Mouse (Mus musculus) cerebellum, adult 9-11 months (tissue): ENCODE measurements around the gene Prokr2.

ENCODE experiments used
- DNase-seq: peaks from one replicate; pipeline ENCODE4 v3.0.0; 2022

Prokr2 gene

DNA sequence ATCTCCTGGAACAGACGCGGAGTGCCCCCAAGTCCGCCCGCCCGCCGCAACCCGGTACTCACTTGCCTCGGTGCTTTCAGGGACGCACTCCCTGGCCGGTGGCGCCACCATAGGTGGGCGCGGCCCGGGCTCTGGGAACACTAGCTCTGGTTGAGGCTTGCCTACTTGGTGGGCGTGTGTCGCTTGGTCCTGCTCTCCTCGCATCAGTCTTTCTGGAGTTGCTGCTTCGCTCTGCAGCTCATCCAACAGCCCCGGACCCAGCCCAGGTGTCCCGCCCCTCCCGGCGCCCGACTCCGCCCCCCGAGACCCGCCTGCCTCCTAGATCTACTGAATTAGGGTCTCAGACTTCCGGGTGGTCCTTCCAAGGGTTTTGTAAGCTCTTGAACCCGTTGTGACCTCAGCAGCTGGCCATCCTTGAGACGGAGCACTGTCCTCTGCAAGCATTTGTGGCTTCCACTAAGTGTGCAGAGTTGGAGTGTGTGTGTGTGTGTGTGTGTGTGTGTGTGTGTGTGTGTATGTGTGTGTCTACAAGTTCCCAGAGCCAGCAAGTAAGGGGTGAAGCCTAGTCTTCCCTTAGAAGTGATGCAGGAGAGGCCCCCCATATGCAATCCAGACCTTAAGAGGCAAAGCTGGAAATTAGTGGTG lies at the start of gene Prokr2:
TSS of gene Prokr2 (minus strand) at position 254 of the 645 bp plus-strand sequence.
- DNase-seq = no peak

DNA sequence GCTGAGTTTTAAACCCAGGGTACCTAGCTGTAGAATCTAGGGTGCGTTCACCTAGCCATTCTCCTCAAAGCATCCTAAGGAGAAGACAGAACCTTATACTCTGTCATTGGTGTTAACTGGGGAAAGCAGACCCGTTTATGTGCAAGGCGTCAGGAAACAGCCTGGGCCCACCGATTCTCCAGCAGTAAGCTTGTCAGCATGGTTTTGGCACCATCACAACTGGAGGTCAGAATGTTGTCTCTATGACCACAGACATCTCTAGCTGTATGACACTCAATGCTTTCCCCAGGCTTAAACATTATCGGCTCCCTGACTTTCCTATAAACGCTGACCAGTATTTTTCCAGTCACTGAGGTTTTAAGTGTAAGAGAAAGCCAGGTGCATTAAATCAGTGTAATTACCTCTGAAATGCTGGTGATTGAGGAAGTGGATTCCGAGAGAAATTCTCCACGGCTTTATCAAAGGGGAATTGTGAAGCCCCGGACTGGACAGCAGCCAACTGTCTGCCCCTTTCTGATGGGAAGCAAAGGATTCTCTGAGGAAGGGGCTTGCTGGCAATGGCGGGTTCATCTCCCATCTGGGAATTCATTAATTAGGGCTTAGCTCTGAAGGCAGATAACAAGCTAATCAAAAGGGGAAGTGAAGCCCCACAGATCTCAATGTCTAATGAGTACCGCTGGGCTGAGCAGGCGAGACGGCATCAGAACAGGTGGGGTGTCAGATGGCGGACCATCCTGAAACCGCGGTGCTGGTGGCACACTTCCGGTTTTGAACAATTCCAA lies 42.1 kb upstream of the Prokr2 start:
- DNase-seq = peak; percentile 29

GRCm38 (mm10) chr2:132425576-132425975 lies 40.3 kb upstream of the Prokr2 start:
- no peak for DNase-seq

DNA sequence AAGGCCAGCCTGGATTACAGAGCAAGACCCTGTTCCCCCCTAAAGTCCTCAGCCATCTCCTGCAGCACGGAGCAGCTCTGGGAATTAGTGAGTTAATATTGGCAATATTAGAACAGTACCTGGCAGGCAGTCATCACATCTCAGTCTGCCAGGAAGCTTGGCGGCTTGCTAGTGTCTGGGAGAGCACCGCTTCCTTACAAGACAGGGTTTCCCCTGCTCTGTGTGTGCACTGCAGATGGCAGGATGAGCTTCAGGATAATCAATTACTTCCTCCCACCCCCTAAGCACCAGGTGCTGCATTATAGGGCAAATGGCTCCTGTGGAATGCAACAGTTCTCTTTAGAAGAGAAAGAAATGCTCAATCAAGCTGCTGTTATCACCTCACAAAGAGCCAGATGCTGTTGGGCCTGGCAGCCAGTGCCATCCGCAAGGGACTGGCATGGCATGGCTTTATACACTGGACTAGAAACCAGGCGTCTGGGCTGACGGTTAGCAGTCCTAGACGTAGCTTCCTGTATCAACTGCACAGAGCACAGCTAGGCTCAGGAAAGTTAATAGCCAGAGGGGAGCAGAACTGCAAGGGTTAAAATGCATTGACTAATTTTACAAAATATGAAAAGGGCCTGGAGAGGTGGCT lies 38.3 kb upstream of the Prokr2 start:
- no peak for DNase-seq

GRCm38 (mm10) chr2:132422846-132423245 lies 37.6 kb upstream of the Prokr2 start:
- no peak for DNase-seq

GRCm38 (mm10) chr2:132418414-132418813 lies 33.2 kb upstream of the Prokr2 start:
- no peak for DNase-seq

GRCm38 (mm10) chr2:132410126-132410525 lies 24.9 kb upstream of the Prokr2 start:
- DNase-seq = no peak

GRCm38 (mm10) chr2:132398136-132398535 lies 12.9 kb upstream of the Prokr2 start:
- DNase-seq = no peak

GRCm38 (mm10) chr2:132395753-132396152 lies 10.5 kb upstream of the Prokr2 start:
- no peak for DNase-seq

GRCm38 (mm10) chr2:132390607-132391160 lies 5.4 kb upstream of the Prokr2 start:
- no peak for DNase-seq

- no peak for DNase-seq
Observed at GRCm38 (mm10) chr2:132389562-132389961, 4.3 kb upstream of the Prokr2 start.

DNA sequence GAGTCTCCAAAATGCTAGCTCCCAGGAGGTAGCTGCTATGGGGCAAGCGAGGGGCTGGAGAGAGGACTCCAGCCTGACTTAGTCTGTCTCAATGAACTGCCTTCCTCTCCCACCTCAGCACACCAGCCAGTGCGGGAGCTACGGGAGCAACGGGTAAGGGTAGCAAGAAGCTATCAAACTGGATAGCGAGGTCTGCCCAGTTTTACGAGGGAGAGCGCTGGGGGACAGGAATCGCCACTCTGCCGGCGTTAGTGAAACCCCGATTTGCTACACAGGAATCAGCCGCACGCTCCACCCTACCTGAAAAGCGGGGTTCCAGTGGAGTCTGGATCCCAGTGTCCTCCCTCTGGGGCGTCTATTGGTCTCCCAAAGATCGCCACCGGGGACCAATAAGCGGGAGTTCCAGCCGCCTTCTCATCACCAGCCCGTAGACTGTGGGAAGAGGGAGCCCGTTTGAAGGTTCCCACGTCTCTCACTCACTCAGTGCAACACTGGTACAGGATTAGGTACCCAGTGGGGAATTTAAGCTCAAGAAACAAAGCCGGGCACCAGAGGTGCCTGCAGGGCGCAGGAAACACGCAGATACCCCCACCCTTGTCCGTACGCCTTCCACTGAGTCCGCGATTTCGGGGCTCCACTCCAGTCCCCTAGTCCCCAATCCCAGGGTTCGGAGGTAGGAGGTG lies 595 bp downstream of the Prokr2 start:
- DNase-seq = no peak

DNA sequence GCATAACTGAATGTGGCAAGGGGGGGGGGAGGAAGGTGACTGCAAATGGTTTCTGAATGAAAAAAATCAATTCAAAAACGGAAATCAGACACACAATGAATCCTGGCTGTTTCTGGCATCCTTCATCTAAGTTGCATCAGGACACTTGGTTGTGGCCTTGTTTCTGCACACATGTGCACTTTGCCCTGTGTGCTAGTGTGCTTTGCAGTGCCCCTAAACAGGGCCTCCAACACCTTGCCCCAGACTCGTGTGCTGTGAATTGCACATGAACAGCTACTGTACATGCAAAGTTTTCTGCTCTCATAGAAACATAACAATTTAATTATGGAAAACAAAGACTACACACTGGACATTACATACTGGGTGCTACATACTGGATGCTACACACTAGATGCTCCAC lies 2.9 kb downstream of the Prokr2 start:
- DNase-seq = no peak

DNA sequence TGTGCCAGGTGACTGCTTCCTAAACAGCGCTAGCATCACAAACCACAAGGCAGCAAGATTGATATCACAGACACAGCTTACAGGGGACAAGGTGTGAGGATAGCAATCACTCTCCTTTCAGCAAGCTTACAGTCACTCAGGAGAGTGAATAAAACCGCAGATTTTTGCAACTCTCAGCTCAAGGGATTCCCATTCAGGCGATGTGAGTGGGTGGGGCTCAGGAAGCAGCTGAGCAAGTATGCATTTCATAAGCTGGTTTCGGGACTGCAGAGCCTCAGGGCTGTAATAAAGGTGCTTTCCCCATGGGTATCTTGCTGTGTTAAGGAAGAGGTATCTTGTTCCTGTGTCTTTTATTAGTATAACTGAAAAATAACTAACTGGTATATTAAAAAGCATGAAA lies 5.6 kb downstream of the Prokr2 start:
- DNase-seq = no peak

DNA sequence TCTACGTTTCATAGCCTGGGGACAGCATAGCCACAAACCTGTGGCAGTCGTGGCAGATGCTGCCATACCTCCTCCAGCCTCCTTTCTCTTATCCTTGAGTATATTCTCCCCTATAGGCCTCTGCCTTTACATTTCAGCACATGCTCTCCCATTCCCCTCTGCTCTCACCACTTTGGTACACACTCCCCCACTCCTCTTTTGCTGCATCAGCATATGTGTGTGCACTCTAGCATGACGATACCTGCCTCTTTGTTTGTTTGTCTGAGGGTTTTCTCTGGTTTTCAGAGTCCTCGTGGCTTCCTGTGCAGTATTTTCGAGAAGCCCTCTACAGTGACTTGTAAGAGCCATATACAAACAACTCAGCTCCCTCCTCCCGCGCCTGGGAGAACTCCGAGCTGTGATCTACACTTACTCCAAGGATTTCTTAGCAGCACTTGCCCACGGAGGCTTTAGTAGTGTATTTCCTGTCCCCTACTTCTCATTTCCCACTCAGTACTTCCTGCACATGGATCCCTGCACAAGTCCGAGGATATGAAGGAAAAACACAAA lies 6.6 kb downstream of the Prokr2 start:
- DNase-seq = no peak

GRCm38 (mm10) chr2:132377436-132377835 lies 7.8 kb downstream of the Prokr2 start:
- peak; percentile 73 for DNase-seq

- DNase-seq = peak; percentile 68
Observed at GRCm38 (mm10) chr2:132375721-132376120, 9.5 kb downstream of the Prokr2 start.

DNA sequence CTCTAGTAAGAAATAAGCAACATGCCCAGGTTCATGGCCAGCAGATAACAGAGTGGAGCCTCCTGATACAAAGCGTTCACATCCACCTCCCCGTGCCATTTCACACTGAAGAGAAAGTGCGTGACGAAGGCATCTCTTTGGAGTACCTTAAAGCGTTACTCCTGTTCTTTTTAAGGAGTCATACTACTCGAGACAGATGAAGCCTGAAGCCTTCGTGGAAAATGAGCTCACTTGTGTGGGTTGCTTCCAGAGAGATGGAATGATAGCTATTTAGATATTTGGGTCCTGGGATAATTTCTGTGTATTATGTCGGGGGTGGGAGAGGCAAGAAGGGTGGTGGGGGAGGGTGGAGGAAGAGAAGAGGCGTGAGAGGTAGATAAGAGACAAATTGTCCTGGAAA lies 10.1 kb downstream of the Prokr2 start:
- no peak for DNase-seq

- no peak for DNase-seq
Observed at GRCm38 (mm10) chr2:132373748-132374147, 11.5 kb downstream of the Prokr2 start.

DNA sequence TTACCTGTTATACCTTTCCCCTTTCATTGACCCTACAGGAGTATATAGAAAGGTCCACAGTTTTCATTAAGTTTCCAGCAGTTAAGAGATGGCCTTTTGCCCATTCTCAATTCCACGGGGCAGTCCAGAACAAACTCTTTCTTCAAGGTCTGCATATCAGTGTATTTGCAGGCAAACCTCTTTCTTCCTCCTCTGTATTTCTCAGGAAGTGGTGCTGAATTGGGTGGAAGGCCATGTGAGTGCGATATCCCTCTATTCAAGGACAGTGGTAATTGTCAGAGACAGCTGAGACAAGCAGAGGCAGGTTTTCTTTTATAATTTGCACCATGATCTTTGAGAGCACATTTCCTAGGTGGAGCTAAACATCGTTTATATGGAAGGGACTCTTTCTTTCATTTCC lies 16.8 kb downstream of the Prokr2 start:
- no peak for DNase-seq

GRCm38 (mm10) chr2:132343846-132344245 lies 41.4 kb downstream of the Prokr2 start:
- DNase-seq = no peak

DNA sequence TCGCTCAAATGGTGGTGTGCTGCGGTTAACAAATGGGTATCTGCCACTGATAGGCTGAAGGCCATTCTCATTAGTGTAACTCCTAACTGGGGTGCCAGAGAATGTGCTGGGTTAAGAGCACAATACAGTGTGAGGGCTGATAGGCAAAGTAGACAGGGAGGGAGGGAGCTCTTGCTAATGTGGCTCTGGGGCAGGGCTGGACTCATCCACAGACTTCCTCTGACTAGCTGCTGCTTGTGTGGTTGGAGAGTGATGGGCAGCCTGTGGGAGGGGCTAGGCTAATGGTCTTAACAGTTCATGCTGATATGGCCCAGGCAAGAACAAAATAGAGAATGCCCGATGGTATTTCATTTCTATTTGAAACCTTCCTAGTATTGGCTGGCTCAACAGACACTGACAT lies 44.0 kb downstream of the Prokr2 start:
- no peak for DNase-seq

DNA sequence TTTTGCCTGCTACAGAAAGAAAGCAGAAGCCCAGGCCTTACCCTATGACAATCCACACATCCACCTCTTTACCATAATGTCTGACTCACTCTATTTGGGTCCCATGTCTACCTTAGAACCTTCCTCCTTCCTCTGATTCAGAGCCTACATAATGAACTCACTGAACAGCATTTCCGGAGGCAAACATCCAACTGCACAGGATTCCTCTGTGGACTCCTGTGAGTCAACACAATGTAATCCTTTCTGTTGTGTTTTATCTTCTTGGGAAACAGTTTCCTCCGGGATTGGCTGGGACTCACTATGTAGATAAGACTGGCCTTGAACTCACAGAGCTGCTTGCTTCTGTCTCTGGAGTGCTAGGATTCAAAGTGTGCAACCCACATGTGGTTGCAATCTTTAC lies 44.9 kb downstream of the Prokr2 start:
- no peak for DNase-seq
